Mouse (Mus musculus) kidney, adult 2 months (tissue): ENCODE measurements around the gene Senp3.

ENCODE experiments used
- CTCF ChIP-seq: fragments of 200-500 bp; conservative IDR thresholded peaks from 2 replicates; pipeline ENCODE4 v1.5.1; 2011; ENCODE audit warnings: low read depth, mild to moderate bottlenecking, control low read depth, low read length, moderate library complexity, mixed read lengths; ENCODE audit not compliant: insufficient read depth, insufficient read length
- POLR2A ChIP-seq: fragments of 200-500 bp; IDR thresholded peaks from one replicate; pipeline ENCODE4 v1.6.1; 2011; ENCODE audit warnings: low read depth, low read length, control low read depth

GRCm38 (mm10) chr11:69693421-69693965 is 11.6 kb upstream of the Senp3 start:
- TF ChIP-seq POLR2A (no peak), CTCF (no peak)
